Mouse (Mus musculus) neural tube, embryonic 12.5 days (tissue): Measurements from ENCODE around the gene Grm7. TPM values are rescaled to one million over a fixed set of nuclear protein-coding genes. Genes with fewer than 3 reads are reported as not detected.

Experiments
- ATAC-seq: fragments of 200-750 bp; cut with Nextera tagmentation; 2 replicates; pipeline ENCODE4 v1.8.0; 2017; ENCODE audit warnings: low read depth, mild to moderate bottlenecking, moderate TSS enrichment, moderate library complexity; ENCODE audit not compliant: low FRiP score
- H3K27ac ChIP-seq: fragments of 300-500 bp; sonication (generic); 2 replicates; pipeline ENCODE4 v1.5.1; 2016
- H3K27me3 ChIP-seq: fragments of 300-500 bp; sonication (generic); replicated peaks from 2 replicates; pipeline ENCODE4 v1.6.1; 2016; ENCODE audit warnings: mild to moderate bottlenecking
- H3K36me3 ChIP-seq: fragments of 300-500 bp; sonication (generic); 2 replicates; pipeline ENCODE4 v1.6.1; 2016; ENCODE audit warnings: mild to moderate bottlenecking
- H3K4me1 ChIP-seq: fragments of 300-500 bp; sonication (generic); 2 replicates; pipeline ENCODE4 v1.6.1; 2016
- H3K4me2 ChIP-seq: fragments of 300-500 bp; sonication (generic); replicated peaks from 2 replicates; pipeline ENCODE4 v1.6.1; 2016; ENCODE audit warnings: mild to moderate bottlenecking
- H3K4me3 ChIP-seq: fragments of 300-500 bp; sonication (generic); 2 replicates; pipeline ENCODE4 v1.5.1; 2016
- H3K9ac ChIP-seq: fragments of 300-500 bp; sonication (generic); 2 replicates; pipeline ENCODE4 v1.6.1; 2016; ENCODE audit warnings: mild to moderate bottlenecking
- H3K9me3 ChIP-seq: fragments of 300-500 bp; sonication (generic); 2 replicates; pipeline ENCODE4 v1.6.1; 2016; ENCODE audit warnings: mild to moderate bottlenecking
- WGBS: fragments of 180-500 bp; shearing (Covaris S2); methylation state at CpG from one replicate; pipeline ENCODE4 v1.1.7; 2016; 5-methylcytosine and 5-hydroxymethylcytosine counted together
- polyA plus RNA-seq: library from polyadenylated mRNA; unstranded; fragments of >200 nt; fragmentation: Nextera tagmentation; extraction: Ambion mirVana; gene quantifications from 2 replicates; pipeline ENCODE4 v1.2.1, GENCODE M21; 2016

Grm7 gene
- polyA plus RNA-seq, 1 experiment from 2014 or later: 4.0 TPM

DNA sequence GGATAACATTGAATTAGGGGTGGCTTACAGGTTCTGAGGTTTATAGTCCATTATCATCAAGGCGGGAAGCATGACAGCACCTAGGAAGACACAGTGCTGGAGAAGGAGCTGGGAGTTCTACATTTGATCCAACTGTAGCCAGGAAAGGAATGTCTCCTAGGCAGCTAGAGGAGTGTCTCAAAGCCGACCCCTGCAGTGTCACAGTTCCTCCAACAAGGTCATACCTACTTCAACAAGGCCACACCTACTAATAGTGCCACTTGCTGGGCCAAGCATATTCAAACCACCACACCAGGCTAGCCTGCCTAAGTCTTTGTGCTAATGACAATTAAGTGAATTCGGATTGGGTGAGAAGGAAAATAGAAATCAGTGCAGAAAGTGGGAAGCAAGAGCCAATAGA, 965.0 kb downstream of the Grm7 start:
- H3K27me3 ChIP-seq: no peaks in the 10 kb centered on the region
- H3K4me2 ChIP-seq: no peak overlapping the region
- H3K4me1 ChIP-seq: no peaks in the 10 kb centered on the region
- no peak for ATAC-seq
- no peak overlapping the region for H3K27ac ChIP-seq
- no peaks in the 10 kb centered on the region for H3K9me3 ChIP-seq
- 84% methylated on average over 3 of the region's 3 CpGs for WGBS
- H3K36me3 ChIP-seq: no peaks in the 10 kb centered on the region
- no peak overlapping the region for H3K4me3 ChIP-seq
- H3K9ac ChIP-seq: no peak overlapping the region

DNA sequence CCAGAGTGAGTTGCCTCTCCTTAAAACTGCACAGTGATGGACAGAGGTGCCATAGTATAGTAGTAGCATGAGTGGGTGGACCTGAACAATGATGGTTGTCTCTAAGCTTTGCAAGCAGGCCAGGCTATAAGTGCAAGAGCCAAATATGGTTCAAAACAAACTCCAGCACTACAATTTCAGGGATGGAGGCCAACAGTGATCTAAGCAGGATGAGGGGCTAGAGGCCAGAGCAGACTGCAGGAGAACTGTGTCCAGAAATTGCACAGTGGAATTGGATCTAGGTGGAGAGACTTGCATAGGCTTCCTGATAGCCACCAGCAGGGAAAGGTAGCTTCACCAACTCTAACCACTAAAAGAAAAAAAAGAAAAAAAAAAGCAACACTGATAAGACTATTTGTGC, 968.5 kb downstream of the Grm7 start:
- H3K4me3 ChIP-seq: no peak overlapping the region
- no peak overlapping the region for H3K27ac ChIP-seq
- H3K9me3 ChIP-seq: no peaks in the 10 kb centered on the region
- no peak overlapping the region for H3K4me2 ChIP-seq
- H3K9ac ChIP-seq: no peak overlapping the region
- H3K27me3 ChIP-seq: no peaks in the 10 kb centered on the region
- H3K4me1 ChIP-seq: no peaks in the 10 kb centered on the region
- no peaks in the 10 kb centered on the region for H3K36me3 ChIP-seq
- ATAC-seq: no peak
